Mouse (Mus musculus) yolk sac, embryonic 10.5 days (tissue): ENCODE results near the gene Sun2.

Experiments used
- DNase-seq: peaks from one replicate; pipeline ENCODE4 v3.0.0-alpha.2; 2017; ENCODE audit warnings: low spot score

Sun2 gene

DNA sequence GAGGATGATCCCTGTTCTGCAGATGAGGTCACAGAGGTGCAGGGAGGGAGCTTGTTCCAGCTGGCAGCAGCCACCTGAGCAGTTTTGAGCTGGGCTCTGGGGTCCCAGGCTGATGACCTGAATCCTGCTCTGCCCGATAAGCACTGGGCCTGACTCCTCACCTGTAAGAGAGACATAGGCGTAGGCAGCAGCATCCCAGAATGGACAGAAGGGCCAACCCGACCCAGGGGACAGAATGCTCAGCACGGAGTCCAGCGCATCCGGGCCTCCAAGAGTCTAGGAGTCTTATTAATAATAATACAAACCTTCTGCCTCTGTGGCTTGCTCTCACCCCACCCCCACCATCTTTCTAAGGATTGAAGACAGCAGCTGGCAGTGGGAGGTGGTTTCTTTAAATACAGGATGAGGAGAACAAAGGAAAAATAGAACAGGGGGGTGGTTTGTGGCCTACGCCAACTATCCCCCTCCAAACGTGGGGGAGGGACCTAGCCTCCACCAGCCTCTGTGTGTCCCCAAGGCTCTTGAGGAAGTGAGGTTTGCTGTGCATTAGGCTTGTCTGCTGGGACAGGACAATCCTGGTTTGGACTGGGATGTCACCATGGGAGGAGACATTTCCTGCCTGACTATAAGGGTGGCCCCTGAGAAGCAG, 13.8 kb upstream of the Sun2 start:
- no peak for DNase-seq

DNA sequence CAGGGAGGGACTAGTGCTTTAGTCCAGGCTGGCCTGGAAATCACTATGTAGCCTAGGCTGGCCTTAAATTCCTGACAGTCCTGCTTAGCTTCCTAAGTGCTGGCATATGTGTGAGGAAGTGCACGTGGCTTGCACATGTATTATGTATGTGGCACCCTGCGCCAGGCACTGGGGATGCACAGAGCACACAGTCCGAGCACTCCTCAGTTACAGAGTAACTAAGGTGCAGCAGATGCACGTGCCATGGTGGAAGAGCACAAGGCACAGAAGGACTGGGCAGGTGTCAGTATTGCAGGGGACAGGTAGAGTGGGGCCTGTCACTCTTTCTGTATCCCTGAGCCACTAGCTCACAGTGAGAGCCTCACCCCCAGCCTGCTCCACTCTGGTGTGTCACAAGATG, 12.8 kb upstream of the Sun2 start:
- DNase-seq, result no peak

DNA sequence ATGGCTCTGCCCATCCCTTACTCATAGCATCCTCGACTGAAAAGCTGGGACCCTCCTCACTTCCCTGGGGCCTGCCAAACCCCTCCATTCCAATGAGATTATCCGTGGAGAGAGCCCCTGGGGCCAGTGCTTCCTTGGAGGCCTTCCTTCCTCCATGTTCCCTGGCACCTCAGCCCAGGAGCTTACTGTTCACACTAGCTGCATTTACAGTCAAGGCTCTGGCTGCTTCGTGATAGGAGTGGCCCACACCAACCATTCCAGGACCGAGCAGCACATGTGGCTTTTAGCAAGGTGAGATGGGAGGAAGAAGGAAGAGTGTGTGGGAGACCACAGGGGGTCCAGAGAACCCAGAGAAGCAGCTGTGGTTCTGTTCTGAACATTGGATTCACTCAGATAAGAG, 11.5 kb upstream of the Sun2 start:
- no peak for DNase-seq

DNA sequence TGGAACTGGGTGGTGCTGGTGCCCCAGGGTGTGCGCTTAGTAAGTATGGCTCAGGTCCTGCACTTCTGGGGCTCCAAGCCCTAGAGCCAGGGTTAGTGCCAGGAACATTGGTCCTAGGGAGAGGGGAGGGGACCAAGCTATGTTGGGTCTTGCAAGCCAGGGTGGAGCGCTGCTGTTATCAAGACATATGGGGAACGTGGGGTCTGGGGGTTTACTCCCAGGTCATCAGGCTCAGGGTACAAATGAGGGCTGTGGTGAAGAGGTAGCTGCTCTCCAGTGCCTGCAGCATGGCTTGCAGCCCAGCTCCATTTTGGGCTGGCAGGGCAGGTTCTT, 11.1 kb upstream of the Sun2 start:
- no peak for DNase-seq

DNA sequence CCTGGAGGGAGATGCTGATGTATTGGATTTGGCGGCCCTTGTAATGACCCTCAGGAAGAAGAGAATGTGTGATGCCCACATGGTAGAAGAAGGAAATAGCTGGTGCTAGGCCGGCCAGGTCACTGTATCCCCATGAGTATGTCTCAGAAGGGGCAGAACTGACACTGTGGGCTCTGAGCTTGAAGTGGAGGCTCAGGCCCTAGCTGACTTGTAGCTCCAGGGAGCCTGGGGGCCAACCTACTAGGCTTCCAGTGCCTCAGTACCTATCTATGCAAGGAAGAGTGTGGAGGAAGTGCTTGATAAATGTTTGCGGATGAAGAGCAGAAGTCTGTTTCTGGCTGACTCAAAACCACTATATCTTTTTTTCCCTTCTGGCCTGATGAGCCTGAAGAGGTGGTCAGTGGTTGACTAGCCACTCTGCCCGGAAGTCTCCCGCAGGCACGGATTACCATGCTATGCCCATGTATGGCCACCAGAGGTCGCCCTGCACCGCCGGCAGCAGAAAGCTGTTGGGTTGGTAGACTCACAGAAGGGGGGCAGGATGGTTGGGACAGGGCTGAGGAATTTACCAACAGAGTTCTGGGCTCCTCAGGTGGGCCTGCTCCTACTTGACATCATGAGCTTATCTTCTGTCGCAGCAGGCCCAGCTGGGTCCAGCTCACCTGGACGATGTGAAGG, 10.5 kb upstream of the Sun2 start:
- peak; percentile 41 for DNase-seq

DNA sequence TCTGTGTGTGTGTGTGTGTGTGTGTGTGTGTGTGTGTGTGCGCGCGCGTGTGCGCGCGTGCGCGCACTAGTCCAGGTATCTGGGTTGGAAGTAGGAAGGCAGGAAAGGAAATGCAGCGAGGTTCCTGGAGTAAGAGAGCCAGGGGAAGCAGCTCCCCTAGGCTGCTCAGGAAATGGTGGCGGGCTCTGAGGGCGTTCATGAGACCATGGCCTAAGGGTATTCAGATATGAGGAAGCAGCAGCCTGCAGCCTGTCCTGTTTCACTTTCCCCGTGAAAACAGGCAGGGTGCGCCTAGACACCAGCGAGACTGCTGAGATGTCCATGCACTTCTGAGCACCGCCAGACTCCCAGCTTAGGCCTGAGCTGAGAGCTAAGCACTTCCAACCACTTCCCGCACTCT, 9.4 kb upstream of the Sun2 start:
- DNase-seq, result no peak

DNA sequence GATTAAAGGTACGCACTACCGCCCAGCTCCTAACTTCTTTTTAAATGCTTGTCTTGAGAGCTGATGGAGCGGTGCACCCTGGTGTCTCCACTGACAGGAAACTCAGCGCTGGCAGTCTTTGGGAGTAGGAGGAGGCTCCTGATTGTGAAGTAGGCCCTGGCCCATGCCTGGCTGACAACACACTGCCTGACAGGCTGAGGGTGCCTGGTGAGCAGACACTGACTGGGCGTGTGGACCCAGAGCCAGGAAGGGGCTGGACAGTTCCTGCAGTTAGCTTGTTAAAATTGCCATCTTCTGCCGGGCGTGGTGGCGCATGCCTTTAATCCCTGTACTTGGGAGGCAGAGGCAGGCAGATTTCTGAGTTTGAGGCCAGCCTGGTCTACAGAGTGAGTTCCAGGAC, 7.9 kb upstream of the Sun2 start:
- no peak for DNase-seq

DNA sequence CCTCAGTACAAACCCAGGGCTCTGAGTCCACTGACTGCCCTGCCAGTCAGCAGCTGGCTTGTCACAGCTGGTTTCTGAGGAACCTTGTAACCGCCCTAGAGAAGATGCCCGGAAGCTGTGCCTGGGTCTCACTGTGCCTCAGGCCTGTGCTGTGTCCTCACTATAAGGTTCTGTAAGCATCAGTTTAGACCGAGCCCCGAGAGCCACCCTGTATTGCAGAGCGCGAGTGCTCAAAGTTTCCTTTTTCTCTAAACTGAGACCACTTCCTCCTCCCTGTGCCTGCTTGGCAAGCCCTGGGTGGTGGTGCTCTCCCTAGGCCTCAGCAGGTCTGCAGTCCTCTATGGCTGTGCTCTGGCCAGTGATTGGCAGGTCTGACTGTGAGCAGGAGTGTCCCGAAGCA, 6.8 kb upstream of the Sun2 start:
- no peak for DNase-seq

DNA sequence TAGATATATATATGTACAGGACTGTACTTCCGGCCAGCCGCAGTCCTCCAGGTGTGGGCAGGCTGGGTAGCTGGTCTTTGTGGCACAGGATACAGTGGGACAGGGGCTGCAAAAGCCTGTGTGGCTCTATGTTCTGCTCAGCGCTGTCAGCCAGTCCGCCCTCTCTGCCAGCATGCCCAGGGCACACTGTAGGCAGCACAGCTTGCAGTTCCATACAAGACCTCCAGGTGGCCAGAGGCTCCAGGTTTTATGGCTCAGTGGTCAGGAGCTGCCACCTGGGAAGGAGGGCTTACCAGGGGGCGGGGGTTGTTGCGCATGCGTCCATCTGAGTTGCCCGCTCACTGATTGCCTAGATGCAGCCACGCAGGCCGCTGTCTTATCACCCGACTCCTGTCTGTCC, 5.7 kb upstream of the Sun2 start:
- no peak for DNase-seq

DNA sequence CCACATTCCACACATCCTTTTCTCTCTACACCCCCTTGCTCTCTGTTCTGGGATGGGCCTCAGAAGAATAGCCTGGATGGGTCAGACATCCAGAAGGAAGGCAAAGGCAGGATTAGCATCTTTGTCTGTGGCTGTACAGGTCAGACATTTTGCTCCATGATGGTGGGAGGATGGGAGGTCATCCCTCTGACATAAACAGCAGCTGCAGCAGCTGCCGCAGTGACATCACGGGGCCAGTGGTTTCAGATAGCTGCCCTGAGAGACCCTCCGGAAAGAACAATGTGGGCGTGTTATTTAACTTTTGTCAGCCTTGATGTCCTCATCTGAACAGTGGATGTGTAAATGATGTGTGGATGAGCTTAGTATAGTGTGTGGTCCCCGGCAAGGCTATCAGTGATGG, 3.5 kb upstream of the Sun2 start:
- no peak for DNase-seq

DNA sequence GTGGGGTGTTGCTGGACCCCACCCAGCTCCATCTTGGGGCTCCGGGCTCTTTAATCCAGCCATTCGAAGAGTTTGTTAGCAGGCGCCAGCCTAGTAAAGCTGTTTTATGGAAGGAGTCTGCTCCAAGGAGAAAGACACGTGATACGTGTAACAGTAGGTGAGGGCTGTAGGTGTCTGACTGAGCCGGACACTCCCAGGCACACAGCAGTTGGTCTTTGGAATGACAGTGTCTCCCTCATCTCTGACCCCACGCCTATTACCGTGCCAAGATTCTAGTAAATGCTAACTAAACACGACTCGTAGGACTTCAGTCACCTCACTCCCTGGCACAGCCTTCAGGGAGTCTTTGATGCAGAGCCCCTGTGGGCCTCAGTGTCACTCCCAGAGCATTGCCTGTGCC, 3.0 kb upstream of the Sun2 start:
- DNase-seq, result no peak

DNA sequence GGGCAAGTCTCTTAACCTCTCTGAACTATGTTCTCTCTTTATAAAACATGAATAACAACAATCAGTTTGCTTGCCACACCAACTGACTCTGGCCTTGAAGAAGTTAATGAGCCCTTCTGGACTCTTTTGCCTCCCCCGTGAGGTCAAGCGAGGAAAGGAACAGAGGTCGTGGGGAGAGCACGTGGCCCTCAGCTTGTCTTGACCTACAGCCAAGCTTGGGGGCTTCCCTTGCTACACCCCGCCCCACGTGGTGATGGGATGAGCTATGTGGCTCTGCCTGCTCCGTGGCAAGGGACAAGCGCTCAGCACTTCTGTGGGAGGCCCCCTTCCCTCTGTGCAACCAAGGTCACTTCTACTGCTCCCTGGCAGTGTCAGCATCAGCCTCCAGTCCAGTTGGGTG, 2.4 kb upstream of the Sun2 start:
- DNase-seq, result no peak

DNA sequence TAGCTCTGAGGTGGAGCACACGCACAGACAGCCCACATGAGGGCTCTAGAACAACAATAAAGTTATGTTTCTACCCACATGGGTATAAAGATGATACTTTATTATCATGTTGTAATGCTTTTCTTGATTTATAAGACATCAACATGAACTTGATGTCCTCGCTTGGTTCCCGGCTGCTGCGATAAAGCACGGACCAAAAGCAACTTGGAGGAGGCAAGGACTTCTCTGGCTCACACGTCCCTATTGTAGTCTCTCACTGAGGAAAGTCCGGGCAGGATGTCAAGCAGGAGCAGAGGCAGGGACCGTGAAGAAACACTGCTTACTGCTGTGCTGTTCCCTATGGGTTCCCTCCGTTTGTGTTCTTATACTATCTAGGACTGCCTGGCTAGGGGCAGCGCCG, 1.7 kb upstream of the Sun2 start:
- no peak for DNase-seq

DNA sequence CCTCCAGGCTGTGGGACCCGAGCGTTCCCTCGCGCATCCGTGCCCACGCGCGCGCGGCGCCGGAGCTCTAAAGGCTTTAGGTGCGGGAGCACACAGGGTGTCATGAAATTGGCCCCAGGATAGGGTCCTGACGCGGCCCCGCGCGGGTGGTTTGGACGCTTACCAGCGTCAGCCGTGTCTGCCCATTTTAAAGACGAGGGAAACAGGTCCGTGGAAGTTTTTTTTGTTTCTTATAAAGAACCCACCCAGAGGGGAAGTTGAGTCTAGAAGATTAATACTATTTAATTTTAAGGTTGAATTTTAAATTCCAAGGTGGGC, 329 bp upstream of the Sun2 start:
- DNase-seq, result no peak

DNA sequence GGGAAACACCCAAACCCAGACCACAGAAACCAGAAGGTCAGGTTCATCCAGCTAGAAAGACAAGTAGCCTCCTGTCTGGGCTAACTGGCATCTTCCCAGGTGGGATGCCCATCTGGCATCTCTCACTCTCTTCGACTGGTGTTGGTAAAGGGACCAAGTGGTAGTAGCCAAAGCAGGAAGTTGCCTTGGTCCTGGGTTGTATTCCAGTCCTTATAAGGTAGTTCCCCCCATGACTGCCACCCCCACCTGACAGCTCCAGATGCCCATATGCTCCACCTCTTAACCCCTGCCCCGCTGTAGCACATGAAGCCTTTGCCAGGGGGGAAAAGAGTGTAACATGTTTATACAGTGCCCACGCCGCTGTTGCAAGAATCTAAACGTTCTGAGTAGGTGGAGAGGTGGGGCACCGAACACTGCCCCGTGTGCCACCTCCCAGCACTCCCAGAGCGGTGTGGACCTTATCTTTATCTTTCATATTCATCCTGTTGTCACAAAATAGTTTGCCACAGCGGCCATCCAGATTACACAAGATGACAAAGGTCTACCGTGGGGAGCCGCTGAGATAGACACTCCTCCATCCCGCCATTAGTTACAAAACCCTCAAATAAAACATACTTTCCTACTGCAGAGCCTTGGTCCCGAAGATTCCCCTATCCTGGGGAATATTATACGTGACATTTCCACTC, 1.0 kb downstream of the Sun2 start:
- no peak for DNase-seq

DNA sequence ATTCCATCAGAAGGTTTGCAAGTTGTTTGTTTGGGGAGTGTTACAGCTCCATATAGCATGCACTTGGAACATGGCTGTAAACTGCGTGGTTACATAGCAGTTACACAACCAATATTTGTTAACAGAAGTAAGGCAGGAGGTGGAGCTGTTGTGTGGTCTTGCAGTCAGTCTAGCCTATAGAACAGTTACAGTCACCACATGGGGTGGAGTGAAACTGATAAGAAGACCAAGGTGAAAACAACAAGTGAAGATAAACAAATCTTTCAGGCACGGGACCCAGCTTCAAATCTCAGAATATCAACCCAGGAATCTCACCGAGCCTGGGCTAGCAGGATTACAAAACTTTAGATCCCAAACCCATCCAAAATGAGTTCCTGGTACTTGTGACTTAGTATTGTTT, 1.6 kb downstream of the Sun2 start:
- no peak for DNase-seq

DNA sequence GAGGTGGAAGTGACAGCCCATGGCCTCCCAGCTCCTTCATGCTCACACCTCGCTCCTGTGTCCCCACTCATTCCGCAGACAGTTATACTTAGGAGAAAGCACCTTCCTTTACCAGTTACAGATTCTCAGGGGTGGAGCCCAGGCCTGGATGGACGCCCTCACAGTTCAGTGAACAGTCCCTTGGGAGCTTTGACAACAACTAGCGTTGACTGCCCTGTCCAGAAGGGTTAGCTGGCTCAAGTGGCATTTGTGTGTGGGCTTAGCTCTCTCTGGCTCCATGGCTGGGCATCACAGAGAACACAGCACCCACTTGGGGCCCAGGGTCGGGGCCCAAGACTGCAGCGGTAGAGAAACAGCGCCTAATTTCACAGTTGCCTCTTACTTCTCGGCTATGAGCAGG, 8.0 kb downstream of the Sun2 start:
- DNase-seq, result no peak

DNA sequence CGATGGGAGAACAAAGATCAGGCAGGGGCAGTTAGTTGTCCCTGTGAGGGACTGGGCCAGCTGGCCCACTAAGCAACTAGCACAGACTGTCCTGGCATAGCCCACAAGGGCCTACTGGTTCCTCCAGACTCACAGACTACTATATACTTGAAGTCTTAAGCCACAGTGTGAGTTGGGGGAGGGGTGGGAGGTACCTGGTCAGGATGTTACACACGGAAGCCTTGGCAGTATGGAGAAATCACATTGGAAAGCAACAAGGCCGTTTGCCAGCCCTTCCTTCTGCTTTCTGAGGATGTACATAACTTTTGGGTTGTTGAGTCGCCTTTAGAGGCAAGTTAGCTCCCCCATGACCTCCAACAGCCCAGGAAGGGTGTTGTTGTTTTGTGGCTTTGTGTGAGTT, 8.7 kb downstream of the Sun2 start:
- no peak for DNase-seq

DNA sequence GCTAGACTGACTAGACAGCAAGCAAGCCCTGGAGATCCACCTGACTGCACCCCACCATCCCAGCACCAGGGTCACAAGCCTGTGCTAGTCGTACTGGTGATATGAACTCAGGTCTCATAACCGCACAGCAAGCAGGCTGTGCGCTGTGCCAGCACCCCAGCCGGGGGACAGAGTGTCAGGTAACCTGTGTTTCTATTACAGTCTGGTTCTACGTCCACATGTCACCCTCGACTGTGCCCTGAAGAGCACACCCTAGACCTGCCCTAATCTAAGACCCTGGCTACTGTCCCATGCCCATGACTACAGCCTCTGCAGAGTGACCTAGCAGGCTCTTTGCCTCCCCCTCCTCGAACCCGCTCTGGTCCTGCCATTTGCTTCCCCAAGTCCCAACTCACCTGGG, 9.1 kb downstream of the Sun2 start:
- DNase-seq, result no peak

DNA sequence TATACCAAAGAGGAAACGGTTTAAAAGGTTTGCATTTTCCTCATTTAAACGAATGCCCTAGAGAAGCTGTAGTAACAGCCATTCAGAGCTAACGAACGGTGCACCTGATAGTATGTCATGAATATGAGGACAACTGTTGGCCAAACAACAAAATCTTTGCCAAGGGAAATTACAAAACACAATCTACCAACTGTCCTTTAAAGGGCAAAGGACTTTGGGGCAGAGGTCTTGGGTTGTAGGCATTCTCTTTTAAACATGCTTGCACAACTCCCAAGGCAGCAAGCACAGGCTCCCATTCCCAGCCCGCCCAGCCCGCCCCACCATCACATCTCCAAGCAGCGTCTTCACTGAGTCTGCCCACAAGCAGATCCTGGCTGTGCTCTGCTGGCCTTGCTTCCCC, 10.8 kb downstream of the Sun2 start:
- DNase-seq, result no peak

DNA sequence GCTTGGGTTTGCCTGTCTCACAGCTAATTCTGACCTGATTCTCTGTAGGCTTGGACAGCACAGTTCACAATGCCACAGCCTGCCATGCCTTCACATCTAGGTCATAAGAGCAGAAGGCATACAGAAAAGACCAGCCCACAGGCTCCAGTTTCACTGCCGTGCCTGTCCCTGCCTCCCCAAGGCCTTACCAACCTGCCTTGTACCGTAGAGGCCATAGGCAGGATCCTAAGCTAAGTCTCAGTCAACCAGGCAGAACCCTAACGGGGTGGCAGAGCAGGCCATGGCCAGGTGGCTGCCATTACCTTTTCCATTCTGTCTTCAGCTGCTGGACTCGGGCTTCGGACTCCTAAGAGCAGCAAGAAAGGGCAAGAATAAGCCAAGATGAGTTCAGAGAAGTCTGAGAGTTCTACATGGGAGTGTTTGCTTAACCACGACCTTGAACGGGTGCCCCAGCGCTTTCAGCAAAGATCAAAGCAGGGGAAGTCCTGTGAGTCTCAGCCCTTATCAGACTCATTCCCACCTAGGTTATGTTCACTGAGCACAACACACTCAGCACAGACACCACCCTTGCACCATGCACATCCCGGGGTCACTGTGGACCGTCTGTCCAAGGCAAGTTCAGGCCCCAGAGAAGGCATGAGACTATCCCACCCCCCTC, 13.5 kb downstream of the Sun2 start:
- DNase-seq, result peak; percentile 25

DNA sequence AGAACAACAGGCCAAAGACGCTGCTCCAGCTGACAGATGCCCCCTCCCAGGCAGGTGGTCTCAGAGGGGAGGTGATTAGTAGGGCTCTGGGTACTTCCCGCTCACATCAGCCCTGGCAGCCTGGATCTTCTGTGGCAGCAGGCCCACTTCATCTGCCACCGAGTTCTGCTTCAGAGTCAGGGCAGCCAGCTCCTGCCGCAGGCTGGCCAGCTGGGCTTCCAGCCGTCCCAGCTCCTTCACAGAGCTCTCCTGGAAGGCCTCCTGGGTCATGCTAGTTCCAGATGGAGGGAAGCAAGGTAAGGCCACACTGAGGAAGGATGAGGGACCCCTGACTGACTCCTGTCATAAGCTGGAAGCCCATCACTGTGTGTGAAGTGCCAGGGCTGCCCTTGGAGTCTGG, 14.0 kb downstream of the Sun2 start:
- DNase-seq, result no peak

DNA sequence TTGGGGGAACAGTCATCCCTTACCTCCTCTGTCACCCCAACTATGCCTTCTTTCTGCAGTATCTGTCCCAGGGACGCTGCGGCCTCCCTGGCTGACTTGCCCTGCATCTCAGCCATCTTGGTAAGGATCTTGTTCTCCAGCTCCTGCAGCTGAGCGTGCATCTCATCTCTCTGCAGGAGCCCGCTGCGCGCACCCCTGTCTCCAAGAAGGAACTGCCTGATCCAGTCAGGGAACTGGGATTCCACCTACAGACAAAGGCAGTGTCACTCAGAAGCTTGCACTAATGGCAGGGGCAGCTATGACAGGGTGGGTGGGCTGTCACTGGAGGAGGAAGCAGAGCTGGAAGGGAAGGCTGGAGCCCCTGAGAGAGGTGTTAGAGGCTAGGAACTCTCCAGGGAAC, 14.5 kb downstream of the Sun2 start:
- no peak for DNase-seq
